Mouse (Mus musculus) kidney, adult 8-10 months (tissue): Measurements from ENCODE around the gene Vav3.

ENCODE experiments used
- DNase-seq, 2 experiments: peaks; one replicate each; pipeline ENCODE4 v3.0.0; 2022

Gene Vav3

GRCm38 (mm10) chr3:109340274-109341070 is at the start of gene Vav3:
Gene Vav3, plus strand, starts transcription at chr3:109340653.
- DNase-seq, result peak in 1 of 2 experiments; percentile 32

- no peak for DNase-seq
Observed at GRCm38 (mm10) chr3:109298857-109299256, 41.6 kb upstream of the Vav3 start.

DNA sequence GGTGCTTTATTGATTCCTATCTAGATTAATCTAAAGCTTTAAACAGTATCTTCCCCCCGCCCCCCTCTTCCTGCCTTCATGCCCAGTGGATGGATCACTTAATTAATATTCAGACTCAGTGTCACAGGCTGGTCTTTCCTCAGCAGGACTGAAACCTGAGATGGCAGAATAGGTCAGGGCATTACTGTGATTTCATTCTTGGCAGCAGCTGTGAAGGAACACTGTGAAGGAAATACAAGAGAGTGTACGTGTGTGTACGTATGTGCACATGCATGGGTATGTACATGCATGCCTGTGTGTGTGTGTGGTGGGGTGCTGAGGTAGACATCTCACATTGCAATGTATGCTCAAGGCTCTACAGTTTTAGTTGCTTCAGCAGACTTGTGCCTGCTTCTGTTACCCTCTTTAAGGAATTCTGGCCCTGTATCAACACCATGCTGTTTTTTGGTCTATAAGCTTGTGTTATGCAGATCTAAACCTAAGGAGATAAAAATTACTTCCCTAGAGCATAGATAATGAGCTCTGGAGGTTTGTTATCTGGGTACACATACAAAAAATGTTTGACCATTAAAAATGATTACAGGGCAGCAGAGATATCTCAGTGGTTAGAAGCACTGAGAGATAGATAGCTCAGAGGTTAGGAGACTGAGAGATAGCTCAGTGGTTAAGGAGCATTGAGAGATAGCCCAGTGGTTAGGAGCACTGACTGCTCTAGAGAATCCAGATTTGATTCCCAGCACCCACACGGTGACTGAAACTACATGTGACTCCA is 41.0 kb upstream of the Vav3 start:
- DNase-seq, result no peak

- no peak for DNase-seq
Observed at GRCm38 (mm10) chr3:109302059-109302458, 38.4 kb upstream of the Vav3 start.

DNA sequence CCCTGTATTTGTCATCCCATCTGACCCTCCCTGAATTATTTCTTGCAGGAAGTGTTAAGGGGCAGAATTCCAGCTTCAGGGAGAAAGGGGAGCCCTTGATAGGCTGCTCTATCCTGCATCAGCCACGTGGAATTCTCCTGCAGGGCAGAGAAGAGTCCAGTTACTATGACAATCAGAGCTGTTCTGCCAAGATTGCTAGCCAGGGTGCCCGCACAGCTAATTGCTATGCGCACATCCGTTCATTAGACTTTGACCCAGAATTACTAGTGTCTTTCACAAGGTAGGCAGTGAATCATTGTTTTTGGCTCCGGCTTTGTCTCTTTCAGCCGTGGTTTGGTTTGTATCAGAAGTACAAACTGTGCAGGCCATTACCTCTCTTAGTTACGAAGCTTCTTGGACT is 33.0 kb upstream of the Vav3 start:
- peak; percentile 74 to 78 for DNase-seq

DNA sequence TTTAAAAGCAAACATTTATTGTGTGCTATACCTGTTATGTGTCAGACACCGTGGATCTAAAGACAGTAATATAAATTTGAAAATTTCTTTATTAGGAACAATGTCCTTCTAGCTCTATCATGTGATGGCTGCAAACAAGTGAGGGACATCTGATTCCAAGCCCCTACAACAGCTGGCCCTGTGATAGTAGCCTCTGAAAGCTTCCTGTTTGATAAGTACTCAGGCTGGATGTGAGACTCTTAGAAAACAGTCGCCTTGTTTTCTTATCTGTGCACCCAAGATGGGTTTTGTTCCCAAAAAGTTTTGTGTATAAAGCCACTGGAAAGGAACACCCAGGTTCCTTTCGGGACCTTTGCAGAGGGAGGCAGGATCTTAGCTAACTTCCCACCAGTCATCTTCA is 32.0 kb upstream of the Vav3 start:
- DNase-seq, result no peak

DNA sequence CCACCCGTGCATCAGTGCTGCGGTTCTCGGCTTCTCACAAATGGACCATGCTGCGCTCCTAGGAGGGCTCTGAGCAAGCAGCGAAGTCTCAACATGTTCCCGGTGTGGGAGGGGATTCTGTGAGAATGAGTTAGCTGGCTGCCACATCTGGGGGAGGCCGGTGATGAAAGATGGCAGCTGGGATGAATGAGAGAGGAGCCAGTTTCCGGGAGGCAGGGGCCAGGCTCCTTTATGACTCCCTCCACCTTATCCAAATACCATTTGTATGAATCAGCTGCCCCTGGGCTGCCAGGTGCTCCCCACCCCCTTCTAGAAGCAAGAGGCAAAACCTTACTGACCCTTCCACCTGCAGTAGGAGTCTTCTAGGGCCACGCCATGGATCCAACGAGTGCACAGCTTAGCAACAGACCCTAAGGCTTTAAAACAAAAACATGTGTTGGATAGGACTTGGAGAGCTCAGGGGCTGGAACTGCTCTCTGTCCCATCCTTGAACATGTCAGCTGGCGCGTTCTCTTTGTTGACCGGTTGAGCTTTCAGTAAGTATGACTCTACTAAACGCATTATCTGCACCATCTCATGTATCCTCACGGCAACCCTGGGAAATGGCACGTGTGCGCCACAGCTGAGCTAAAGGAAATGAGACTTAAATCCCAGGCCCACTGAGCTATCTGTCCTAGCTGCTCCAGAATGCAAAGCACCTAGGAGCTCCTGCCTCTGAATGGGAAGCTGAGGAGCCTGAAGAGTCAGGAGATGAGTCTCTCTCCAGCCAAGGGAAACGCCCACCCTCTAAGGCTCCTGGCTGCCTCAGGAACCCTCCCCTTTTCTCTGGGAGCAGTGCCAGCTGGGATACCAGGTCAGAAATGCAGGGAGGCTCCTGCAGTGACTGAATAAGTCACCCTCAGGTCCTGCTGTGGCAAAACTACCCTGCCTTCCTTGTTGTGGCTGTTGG is 30.9 kb upstream of the Vav3 start:
- DNase-seq, result peak; percentile 25 to 29

DNA sequence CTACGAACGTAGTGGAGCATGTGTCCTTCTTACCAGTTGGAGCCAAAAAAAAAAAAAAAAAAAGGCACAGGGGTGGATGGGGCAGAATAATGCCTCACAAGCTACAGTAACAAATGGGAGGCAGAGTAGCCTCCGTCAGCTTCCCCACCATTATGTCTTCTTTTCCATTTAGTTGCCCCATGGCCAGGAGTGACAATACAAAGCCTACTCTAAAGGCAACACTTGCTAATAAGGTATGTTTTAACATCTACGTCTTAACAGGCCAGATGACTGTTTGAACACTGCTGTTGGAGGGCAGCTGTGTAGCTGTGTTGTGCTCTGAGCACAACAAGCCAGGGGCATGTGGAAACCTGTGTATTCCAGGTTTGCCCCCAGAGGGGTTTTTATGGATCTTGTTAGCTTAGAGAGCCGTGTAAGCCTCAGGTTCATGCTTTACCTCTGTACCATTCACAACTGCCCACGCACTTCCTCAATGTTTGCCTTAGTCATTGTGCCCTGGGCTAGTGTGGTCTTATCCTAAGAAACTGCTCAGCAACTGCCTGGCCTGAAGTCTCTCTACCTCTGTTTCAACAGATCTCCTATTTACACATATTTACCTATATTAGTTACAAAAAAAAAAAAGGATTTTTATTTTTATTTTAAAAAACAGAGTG is 29.2 kb upstream of the Vav3 start:
- DNase-seq, result no peak

- no peak for DNase-seq
Observed at GRCm38 (mm10) chr3:109311875-109312274, 28.6 kb upstream of the Vav3 start.

GRCm38 (mm10) chr3:109313501-109313900 is 27.0 kb upstream of the Vav3 start:
- no peak for DNase-seq

DNA sequence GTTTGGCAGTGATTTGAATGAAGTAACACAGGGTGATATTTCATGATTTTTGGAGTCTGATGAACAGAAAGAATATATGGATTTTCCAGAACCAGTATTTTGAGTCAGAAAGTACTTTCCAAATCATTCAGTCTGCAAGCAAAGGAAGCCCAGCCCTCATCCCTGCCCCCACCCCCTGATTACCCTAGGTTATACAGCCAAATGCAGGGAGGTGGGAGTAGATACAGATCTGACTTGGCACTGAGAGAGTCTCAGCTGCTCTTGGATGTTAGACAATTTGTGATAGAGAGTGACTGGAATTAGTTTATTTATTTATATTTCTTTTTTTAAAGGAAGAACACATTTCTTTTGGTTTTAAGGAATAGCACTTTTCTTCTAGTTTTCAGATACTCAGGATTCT is 18.2 kb upstream of the Vav3 start:
- DNase-seq, result no peak

DNA sequence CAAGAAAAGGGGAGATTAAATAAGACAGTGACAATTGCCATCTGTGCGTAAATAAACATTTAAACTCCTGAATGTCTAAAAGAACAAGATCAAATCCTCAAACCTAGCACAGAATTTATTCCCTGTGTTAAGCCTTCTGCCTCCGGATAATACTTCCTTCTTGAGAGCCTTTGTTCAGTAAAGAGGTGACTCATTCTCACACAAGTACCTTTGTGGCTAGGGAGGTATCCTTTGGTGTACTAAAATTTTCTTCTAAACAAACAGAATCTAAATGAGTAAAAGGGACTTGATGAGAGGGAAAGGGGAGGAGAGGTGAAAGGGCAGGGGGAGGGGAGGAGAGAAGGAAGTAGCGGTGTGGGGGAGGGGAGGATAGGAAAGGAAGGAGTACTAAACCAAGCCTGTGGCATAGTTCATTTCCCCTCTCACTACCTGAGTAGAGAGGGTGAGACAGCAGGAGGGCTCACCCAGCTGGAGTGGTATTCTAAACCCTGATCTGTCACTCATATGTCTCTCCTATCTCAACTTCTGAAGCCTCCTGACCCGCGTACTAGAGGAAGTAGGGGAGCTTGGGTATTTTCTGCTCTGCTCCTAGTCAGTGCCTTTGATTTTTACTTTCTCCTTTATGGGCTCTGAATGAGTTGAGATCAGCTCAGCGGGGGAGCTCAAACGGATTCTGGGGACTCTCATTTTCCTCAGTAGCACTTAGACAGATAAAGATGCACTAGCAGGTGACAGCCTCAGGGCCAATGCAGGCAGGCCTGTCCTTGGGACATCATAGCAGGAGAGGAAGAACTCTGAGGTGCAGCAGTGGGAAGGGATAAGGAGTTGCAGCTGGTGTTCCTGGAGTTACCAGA is 16.8 kb upstream of the Vav3 start:
- DNase-seq, result no peak

GRCm38 (mm10) chr3:109327128-109327527 is 13.3 kb upstream of the Vav3 start:
- no peak for DNase-seq

DNA sequence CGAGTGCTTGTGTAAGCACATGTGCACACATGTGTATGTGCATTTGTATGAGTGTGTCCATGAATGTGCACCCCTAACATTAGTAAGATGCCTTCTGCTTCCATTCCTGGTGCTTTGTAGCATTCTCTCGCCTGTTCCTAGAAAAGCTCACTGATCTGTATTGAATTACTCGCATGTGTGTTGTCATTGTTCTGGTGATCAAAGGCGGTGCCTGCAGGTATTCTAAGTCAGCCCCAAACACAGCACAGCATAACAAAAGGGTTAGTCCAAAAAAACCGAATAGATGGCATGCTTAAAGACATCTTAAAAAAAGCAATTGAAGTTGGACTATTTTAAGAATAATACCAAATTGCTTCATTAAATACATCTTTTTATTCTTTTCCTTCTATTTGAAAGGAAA is 7.7 kb upstream of the Vav3 start:
- DNase-seq, result no peak

- no peak for DNase-seq
Observed at GRCm38 (mm10) chr3:109335470-109335869, 5.0 kb upstream of the Vav3 start.

DNA sequence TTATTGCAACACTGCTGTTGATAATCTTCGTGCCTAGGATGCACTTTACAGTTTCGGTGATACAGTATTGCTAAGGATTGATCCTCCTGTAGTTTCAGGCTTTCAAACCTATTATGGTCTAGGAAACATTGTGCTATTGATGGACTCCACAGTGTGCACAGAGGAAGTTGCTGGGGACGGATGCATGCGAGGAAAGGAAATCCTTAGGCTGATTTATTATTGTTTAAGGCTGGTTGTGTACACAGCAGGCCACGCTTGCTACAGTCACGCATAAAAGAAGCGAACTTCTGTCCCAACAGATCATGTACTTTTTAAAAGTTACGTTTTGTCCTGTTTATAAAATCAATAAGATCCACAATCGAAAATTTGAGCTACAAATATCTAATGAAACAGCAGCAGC is 1.2 kb upstream of the Vav3 start:
- DNase-seq, result peak in 1 of 2 experiments; percentile 2

DNA sequence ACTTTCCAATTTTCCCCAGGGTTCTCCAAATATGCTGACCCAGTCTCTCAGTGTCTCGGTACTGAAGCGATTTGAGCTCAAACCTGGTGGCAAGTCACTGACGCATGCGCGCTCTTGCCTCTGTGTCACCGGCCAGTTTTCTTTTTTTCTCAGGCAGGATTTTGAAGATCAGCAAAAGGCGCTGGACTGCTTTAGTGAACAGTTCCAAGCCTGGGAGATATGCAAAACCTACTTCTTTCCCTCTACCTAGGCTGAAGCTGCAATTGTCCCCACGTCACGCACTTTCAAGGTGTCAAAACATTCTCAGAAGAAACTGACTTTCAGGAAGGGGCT is 546 bp upstream of the Vav3 start:
- peak; percentile 20 to 46 for DNase-seq

DNA sequence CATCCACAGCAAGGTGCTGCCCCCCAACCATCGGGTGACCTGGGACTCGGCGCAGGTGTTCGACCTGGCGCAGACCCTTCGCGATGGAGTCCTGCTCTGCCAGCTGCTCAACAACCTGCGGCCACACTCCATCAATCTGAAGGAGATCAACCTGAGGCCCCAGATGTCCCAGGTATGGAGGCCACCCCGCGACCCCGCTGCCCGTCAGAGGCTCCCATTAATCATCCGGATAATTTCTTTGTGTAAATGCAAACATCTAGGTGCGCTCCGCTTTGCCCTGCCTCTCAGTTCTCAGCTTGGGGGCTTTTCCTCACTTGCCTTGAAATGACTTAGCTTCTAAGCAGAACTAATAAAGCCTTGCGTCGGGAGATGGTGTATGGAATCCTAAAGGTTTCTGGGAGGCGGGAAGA is 623 bp downstream of the Vav3 start:
- no peak for DNase-seq

- DNase-seq, result peak in 1 of 2 experiments; percentile 29
Observed at GRCm38 (mm10) chr3:109341631-109342030, 1.2 kb downstream of the Vav3 start.

GRCm38 (mm10) chr3:109351956-109352684 is 11.7 kb downstream of the Vav3 start:
- DNase-seq, result peak; percentile 8 to 33

GRCm38 (mm10) chr3:109352690-109353089 is 12.2 kb downstream of the Vav3 start:
- no peak for DNase-seq
